Mouse (Mus musculus): ENCODE results near the gene Ehbp1l1. TPM values are rescaled to one million over a fixed set of nuclear protein-coding genes. Genes with fewer than 3 reads are reported as not detected.

Ehbp1l1 gene
- total RNA-seq, 1 experiment from 2014 or later: 91.8 TPM

- ATAC-seq (ENCODE audit: extremely low read depth, insufficient number of reproducible peaks, low FRiP score, poor library complexity, severe bottlenecking): no peak
Measured at GRCm38 (mm10) chr19:5740320-5741317, 14.5 kb upstream of the Ehbp1l1 start, which contains the start of gene Ltbp3. Ltbp3 (plus strand) TSS chr19:5740904.

- ATAC-seq (ENCODE audit: extremely low read depth, insufficient number of reproducible peaks, low FRiP score, poor library complexity, severe bottlenecking): no peak
Measured at GRCm38 (mm10) chr19:5739446-5739845, 13.3 kb upstream of the Ehbp1l1 start.

DNA sequence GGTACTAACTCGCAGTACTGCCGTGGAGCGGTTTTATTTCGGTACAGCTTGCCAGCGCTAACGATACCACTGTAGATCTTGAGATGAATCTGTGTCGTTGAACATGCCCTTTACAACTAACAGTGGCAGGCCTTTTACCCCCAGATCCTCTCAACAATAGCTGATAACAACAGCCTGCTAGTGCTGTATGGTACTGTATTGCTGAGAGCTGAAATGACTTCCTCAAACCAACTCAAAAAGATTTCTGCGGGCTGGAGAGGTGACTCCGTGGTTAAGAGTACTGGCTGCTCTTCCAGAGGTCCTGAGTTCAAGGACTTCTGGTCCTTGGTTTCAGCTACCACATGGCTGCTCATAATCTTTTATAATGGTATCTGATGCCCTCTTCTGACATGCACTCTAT is 8.2 kb upstream of the Ehbp1l1 start:
- no peak for ATAC-seq (ENCODE audit: extremely low read depth, insufficient number of reproducible peaks, low FRiP score, poor library complexity, severe bottlenecking)

DNA sequence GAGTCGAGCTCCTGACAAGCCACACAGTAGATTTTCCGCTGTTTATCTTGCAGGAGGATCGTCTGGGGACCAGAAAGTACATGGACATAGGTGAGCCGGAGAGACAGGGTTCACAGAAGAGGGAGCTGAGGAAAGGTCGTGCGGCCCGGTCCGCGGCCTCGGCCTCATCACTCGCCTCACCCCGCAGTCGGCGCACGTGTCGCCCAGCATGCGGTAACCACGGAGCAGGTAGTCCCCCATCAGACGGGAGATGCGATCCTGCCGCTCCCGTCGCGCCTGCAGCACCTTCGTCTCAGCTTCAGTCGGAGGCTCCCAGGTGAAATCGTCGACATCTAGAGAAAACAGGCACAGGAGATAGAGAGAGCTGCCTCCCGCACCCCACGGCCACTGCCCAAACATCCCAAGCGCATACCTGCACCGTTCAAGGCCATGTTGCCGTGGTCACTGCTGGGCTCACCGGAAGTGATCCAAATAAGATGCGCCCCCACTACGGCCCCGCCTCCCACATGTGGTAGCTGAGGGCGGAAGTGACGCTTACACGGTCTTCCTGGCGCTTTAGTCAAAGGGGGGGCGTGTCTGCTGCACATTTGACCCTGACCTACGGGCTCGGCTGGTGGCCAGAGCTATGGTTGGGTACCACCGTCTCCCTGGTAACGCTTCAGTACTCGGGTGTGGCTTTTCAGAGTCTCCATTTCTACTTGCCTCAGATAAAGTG is 5.3 kb upstream of the Ehbp1l1 start:
- peak; percentile 79 for ATAC-seq (ENCODE audit: extremely low read depth, insufficient number of reproducible peaks, low FRiP score, poor library complexity, severe bottlenecking)

DNA sequence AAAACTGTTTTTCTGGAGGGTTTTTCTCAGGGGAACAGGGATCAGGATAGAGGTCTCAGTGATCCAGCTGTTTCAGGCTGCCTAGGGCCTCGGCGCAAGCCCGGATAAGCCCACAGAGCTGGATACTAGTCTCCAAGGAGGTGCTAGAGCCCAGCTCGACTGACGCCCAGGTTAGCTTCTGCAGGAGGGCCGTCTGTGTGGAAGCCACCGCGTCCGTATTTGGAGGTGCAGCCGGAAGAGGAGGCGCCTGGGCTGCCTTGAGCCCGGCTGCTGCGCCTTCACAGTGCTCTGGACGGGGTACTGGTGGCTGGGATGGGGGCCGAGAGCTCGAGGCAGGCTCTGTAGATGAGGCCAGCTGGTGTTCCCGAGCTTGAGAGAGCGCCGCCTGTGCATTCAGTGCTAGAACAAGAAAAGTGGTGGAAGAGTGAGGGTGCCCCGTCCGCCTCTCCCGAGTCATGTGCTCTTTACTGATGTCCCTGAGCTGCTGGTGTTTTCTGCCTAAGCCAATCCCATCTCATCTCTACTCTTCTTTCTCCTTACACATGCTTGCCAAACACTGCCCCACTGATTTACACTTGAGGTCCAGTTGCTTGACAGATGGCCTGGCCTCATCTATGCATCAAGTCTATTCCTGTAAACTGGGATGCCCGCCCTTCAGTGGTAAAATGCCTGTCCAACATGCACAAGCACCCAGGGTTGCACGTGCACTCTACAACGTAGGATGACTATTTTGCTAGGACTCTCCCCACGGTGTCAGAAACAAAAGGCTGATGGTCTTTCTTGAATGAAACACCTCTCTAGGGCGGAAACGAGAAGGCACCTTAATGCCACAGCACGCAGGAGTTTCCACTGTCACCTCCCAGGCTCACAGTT is 4.4 kb upstream of the Ehbp1l1 start:
- no peak for ATAC-seq (ENCODE audit: extremely low read depth, insufficient number of reproducible peaks, low FRiP score, poor library complexity, severe bottlenecking)

- peak; percentile 45 for ATAC-seq (ENCODE audit: extremely low read depth, insufficient number of reproducible peaks, low FRiP score, poor library complexity, severe bottlenecking)
Measured at GRCm38 (mm10) chr19:5729444-5729815, 3.3 kb upstream of the Ehbp1l1 start, which contains the start of gene Fam89b. Fam89b (minus strand) TSS chr19:5729653.

GRCm38 (mm10) chr19:5728631-5729443 is 2.7 kb upstream of the Ehbp1l1 start:
- no peak for ATAC-seq (ENCODE audit: extremely low read depth, insufficient number of reproducible peaks, low FRiP score, poor library complexity, severe bottlenecking)

DNA sequence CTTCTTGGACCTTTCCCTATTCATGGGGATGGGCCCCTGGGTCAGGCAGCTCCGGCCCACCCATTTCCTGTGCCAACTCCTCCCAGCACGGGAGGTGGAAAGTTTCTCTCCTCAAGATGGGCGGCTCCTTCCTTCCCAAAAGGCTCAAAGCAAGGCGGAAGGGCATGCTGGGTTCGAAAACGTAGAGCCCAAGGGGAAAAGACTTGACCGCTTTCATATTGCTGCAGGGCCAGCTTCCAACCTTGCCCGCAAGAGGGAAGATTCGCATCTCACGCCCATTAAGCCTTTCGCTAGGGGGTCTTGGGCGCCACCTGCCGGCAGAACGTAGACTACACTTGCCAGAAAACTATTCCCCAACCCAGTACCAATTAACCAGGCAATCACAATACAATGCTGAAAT is 1.6 kb upstream of the Ehbp1l1 start:
- ATAC-seq (ENCODE audit: extremely low read depth, insufficient number of reproducible peaks, low FRiP score, poor library complexity, severe bottlenecking): peak; percentile 37

- ATAC-seq (ENCODE audit: extremely low read depth, insufficient number of reproducible peaks, low FRiP score, poor library complexity, severe bottlenecking): no peak
Measured at GRCm38 (mm10) chr19:5726961-5727578, 953 bp upstream of the Ehbp1l1 start.

- ATAC-seq (ENCODE audit: extremely low read depth, insufficient number of reproducible peaks, low FRiP score, poor library complexity, severe bottlenecking): no peak
Measured at GRCm38 (mm10) chr19:5725029-5725707, 949 bp downstream of the Ehbp1l1 start.

- peak; percentile 72 for ATAC-seq (ENCODE audit: extremely low read depth, insufficient number of reproducible peaks, low FRiP score, poor library complexity, severe bottlenecking)
Measured at GRCm38 (mm10) chr19:5724549-5724941, 1.6 kb downstream of the Ehbp1l1 start.

GRCm38 (mm10) chr19:5723934-5724548 is 2.1 kb downstream of the Ehbp1l1 start:
- ATAC-seq (ENCODE audit: extremely low read depth, insufficient number of reproducible peaks, low FRiP score, poor library complexity, severe bottlenecking): no peak

DNA sequence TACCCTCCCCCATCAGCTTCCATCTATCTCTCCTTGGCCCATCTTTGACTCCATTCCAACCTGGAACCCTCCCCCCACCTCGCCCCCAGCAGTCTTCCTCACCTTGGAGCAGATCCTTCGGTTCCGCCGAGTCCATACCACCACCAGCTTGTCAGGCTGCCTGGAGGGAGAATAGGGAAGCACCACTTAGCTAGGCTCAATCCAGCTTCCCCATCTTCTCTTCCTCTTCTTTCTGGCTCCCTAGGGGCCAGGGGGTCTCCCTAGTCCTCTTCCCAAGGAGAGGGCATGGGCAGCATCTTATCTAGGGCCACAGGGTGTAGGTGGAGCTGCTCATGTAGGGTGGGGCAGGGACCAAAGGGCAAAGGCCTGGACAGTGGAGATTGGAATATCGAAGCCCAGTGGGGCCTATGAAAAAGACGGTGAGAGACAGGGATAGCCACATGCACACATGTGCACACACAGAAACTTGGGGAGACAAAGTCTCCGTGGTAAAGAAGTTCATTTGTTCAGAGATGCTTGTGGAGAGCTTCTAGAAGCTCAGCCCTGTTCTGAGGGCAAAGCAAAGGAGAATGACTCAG is 3.2 kb downstream of the Ehbp1l1 start:
- ATAC-seq (ENCODE audit: extremely low read depth, insufficient number of reproducible peaks, low FRiP score, poor library complexity, severe bottlenecking): no peak

DNA sequence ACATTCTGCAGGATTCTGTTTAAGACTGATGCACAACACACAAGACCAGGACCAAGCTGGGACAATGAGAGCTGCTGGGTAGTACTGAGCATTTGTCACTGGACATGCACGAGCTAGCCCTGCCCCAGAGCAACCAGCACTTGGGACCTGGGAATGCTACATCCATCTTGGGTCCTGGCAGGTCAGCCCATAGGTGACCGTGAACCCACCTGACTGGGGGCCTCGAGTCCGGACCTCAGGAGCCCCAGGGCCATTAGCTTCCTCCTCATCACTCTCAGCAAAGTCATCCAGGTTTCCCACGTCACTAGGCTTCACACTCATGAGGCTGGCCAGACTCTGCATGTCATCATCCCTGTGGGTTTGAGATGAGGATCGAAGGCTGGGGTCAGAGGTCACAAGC is 4.9 kb downstream of the Ehbp1l1 start:
- ATAC-seq (ENCODE audit: extremely low read depth, insufficient number of reproducible peaks, low FRiP score, poor library complexity, severe bottlenecking): no peak

DNA sequence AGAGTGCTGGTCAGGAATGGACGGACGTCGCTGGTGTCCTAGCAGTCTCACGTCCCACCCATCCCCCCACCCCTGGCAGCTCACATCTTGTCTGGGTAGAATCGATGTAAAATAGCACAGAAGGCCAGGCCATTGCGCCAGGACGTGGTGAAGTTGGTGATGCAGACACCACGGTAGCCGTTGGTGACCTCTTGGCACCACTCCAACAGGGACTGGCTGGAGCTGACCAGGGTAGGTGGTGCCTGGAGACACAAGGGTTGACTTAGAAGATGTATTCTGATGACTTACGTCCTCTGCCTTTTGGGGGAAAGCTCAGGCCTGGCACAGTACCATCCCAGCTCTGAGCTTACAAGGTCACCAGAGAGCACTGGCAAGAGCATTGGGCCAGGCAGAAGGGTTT is 9.2 kb downstream of the Ehbp1l1 start:
- no peak for ATAC-seq (ENCODE audit: extremely low read depth, insufficient number of reproducible peaks, low FRiP score, poor library complexity, severe bottlenecking)

DNA sequence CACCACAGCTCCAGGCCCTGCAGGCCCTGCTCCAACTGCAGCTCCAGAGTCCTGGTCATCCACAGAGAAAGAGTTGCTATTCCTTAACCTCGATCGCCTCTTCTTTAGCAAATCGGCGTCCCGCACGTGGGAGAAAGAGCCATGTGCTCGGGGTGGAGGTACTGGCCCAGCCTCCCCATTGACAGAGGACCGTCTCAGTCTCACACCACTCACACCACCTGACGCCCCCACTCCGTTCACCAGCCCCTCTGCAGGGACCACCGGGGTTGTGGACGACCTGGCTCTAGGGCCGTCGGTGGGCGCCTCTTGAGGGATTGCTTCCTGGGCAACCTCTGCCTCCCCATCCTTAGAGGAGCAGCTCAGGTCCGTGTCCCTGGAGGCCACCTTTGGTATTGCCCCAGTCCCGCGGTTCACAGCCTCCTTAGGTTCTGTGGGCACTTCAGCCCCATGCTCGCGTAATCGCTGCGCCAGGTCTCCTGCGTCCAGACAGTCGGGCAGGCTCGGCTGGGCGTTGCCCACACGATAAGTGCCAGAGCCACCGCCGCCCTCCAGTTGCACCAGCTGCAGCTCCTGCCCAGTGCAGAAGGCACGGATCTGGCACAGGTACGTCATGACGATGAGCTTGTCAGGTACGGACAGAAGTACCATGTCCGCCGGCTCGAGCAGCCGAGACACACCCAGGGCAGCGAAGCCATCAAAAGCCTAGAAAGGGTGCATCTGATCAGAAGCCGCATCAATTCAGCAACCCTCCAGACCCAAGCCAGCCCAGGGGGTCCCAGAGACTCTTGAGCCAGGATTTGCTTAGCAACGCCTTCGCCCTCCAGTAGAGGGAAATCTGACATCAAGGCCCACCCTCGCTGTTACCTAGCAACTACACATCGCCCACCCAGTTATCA is 10.1 kb downstream of the Ehbp1l1 start:
- no peak for ATAC-seq (ENCODE audit: extremely low read depth, insufficient number of reproducible peaks, low FRiP score, poor library complexity, severe bottlenecking)

Measured in neutrophil, adult 5-6 weeks (primary cell).